In the genomic region with DNA sequence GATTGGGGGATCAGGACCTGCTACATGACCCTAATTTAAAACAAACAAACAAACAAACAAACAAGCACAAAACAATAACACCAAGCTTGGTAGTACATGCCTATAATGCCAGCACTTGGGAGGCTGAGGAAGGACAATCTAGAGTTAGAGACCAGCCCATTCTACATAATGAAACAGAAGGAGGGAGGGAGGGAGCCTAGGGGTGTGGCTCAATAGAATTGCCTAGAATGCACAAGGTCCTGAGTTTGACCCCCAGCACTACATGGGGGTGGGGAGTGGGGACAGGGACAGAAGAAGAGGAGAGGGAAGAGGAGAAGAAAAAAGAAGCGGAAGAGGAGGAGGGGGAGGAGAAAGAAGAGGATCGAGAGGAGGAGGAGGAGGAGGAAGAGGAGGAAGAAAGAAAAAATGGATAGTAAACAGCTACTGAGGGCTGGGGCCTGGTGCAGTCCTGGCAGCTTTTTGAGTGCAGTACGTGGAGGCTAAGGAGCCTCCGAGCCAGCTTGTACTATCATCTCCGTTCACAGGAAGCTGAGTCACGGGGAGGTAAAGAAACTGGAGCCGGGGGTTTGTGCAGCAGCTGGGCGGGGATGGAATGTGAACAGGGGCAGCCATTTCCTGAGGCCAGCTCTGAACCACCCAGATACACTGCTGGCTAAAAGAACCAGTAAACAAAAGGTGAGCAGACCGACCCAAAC, we compare ENCODE assay signal across 9 mouse cellular contexts. TPM values are rescaled to one million over a fixed set of nuclear protein-coding genes. Genes with fewer than 3 reads are reported as not detected.
A peak's percentile ranks its signal among the peaks of the same experiment; 100 is the strongest.
DNase-seq lines count a peak whose midpoint lies in the region; ATAC-seq and TF ChIP-seq lines count a peak whose summit lies in the region.
"Had no signal": no experiment of that assay in that cellular context is flagged by ENCODE, and none has a peak within 500 bp of the region (broad histone marks: within the 10 kb centered on the region; RNA-seq: fewer than 3 reads in every experiment).

No protein-coding gene starts in this region.

- H3K9ac ChIP-seq in heart, adult 2 months (ENCODE audit: low read depth, low read length) = peak overlapping the region; percentile 22; the same call in 1 of the 2 replicates
- H3K9ac ChIP-seq in lung, postnatal 0 days (replicated peaks; ENCODE audit: low read depth) = no peak overlapping the region
- peak overlapping the region; percentile 27; the same call in 1 of the 2 replicates for H3K9ac ChIP-seq in stomach, postnatal 0 days (ENCODE audit: low read length)

- peak; percentile 94 for ATAC-seq in lung, postnatal 0 days
- ATAC-seq in stomach, postnatal 0 days (ENCODE audit: low FRiP score, low TSS enrichment) = peak; percentile 88

- H3K36me3 ChIP-seq in heart, adult 2 months (ENCODE audit: control insufficient read depth, insufficient read depth, low read length) = peaks cover 3% of the 10 kb centered on the region; the same call in 1 of the 2 replicates
- H3K36me3 ChIP-seq in lung, postnatal 0 days (ENCODE audit: insufficient read depth, low read length) = no peaks in the 10 kb centered on the region
- H3K36me3 ChIP-seq in stomach, postnatal 0 days (ENCODE audit: control insufficient read depth, insufficient read depth, low read length) = no peaks in the 10 kb centered on the region

- H3K27ac ChIP-seq in heart, adult 2 months = peak overlapping the region; percentile 86
- peak overlapping the region; percentile 84 for H3K27ac ChIP-seq in lung, postnatal 0 days (ENCODE audit: low read length)
- peak overlapping the region; percentile 79 for H3K27ac ChIP-seq in stomach, postnatal 0 days (replicated peaks)

- peak; percentile 97 for TF ChIP-seq EP300 in heart, adult 2 months (IDR thresholded peaks at IDR 0.05; ENCODE audit: insufficient read depth, low read depth, low read length)
- peak; percentile 72 for TF ChIP-seq EP300 in lung, postnatal 0 days (IDR thresholded peaks at IDR 0.05)
- TF ChIP-seq EP300 in stomach, postnatal 0 days (optimal IDR thresholded peaks at IDR 0.05) = no peak

- intact Hi-C loops in heart, adult 2 months (cut with DNase I) = loop anchor here (2.0 kb wide), 1 partner anchor 29 kb away; no protein-coding TSS in a partner anchor

- TF ChIP-seq CTCF in heart, adult 2 months (IDR thresholded peaks at IDR 0.05) = no peak
- no peak for TF ChIP-seq CTCF in lung, postnatal 0 days (IDR thresholded peaks at IDR 0.05)
- TF ChIP-seq CTCF in stomach, postnatal 0 days (IDR thresholded peaks at IDR 0.05; ENCODE audit: low read depth) = no peak

- peak overlapping the region; percentile 28; the same call in 1 of the 2 replicates for H3K4me2 ChIP-seq in lung, postnatal 0 days (replicated peaks; ENCODE audit: low read depth, low read length)
- peak overlapping the region; percentile 29; the same call in 1 of the 2 replicates for H3K4me2 ChIP-seq in stomach, postnatal 0 days (replicated peaks; ENCODE audit: low read depth)

- peaks cover 11% of the 10 kb centered on the region for H3K4me1 ChIP-seq in heart, adult 2 months (ENCODE audit: control insufficient read depth, insufficient read depth, low read length)
- H3K4me1 ChIP-seq in lung, postnatal 0 days (ENCODE audit: insufficient read depth, low read depth, low read length) = peaks cover 5% of the 10 kb centered on the region; the same call in 1 of the 2 replicates
- H3K4me1 ChIP-seq in stomach, postnatal 0 days (replicated peaks; ENCODE audit: control insufficient read depth, insufficient read depth) = 0 out of 2 replicates have a peak, but pooled peaks cover 4% of the 10 kb centered on the region

- no peaks in the 10 kb centered on the region for H3K9me3 ChIP-seq in lung, postnatal 0 days (ENCODE audit: low read length)
- H3K9me3 ChIP-seq in stomach, postnatal 0 days (ENCODE audit: control insufficient read depth, low read length) = no peaks in the 10 kb centered on the region

- H3K79me2 ChIP-seq in heart, adult 2 months (replicated peaks; ENCODE audit: control insufficient read depth, insufficient read depth, low read length) = no peaks in the 10 kb centered on the region

- H3K27me3 ChIP-seq in heart, adult 2 months (ENCODE audit: control insufficient read depth, insufficient read depth, low read length) = no peaks in the 10 kb centered on the region
- no peaks in the 10 kb centered on the region for H3K27me3 ChIP-seq in lung, postnatal 0 days (replicated peaks; ENCODE audit: insufficient read depth, low read length)
- no peaks in the 10 kb centered on the region for H3K27me3 ChIP-seq in stomach, postnatal 0 days (ENCODE audit: control insufficient read depth, insufficient read depth, low read length)

- H3K4me3 ChIP-seq in heart, adult 2 months = no peak overlapping the region
- H3K4me3 ChIP-seq in lung, postnatal 0 days (ENCODE audit: low read depth, low read length) = no peak overlapping the region
- no peak overlapping the region for H3K4me3 ChIP-seq in stomach, postnatal 0 days (ENCODE audit: low read depth, low read length)

- 23% methylated on average over 9 of the region's 9 CpGs for WGBS in heart, adult 2 months
- 5% methylated on average over 9 of the region's 9 CpGs for WGBS in lung, postnatal 0 days
- WGBS in stomach, postnatal 0 days = 4% methylated on average over 9 of the region's 9 CpGs

- TF ChIP-seq POLR2A in heart, adult 2 months (IDR thresholded peaks at IDR 0.05; ENCODE audit: insufficient read depth, low read depth, low read length) = no peak; the same call in 1 of the 2 replicates

- peak; percentile 20 for DNase-seq in ovary, adult 18-20 months (ENCODE audit: low spot score)
- DNase-seq in ovary, postnatal 10 days (ENCODE audit: low spot score) = no peak
- peak; percentile 69 for DNase-seq in c-Kit-negative CD71-positive TER-119-positive erythroid progenitor cells, embryonic 14.5 days (ENCODE audit: low read depth, low spot score)
- peak; percentile 68 to 80 for DNase-seq in heart, adult 2 months
- peak; percentile 44 to 47 for DNase-seq in kidney, adult 8-10 months
- peak; percentile 89 for DNase-seq in lung, postnatal 0 days (ENCODE audit: low spot score)
- peak; percentile 71 for DNase-seq in stomach, postnatal 0 days (ENCODE audit: low spot score)
- DNase-seq in layer of hippocampus, adult 9-11 months = no peak

RNA-seq across cellular contexts. Expression of gene Siglec1, which starts 9.7 kb away (rescaled TPM):
- total RNA-seq in heart, adult 2 months (2021) = 1 to 10 TPM; 2.1 to 2.5 TPM
- polyA plus RNA-seq in heart, adult 2 months (2012; rRNA removed) = 3.1 and 3.3 TPM in 2 replicates
- 1.1 TPM in 2 replicates for polyA plus RNA-seq in lung, postnatal 0 days (2015; fragmentation: Nextera tagmentation; extraction: Ambion mirVana)
- polyA plus RNA-seq in stomach, postnatal 0 days (2015; fragmentation: Nextera tagmentation; extraction: Ambion mirVana) = 0.34 and 0.38 TPM in 2 replicates

RNA-seq across cellular contexts. Expression of gene Hspa12b, which starts 30.8 kb away (rescaled TPM):
- total RNA-seq in heart, adult 2 months (2021) = 10 to 100 TPM; 29.7 to 31.4 TPM
- 21.9 and 27.8 TPM in 2 replicates for polyA plus RNA-seq in heart, adult 2 months (2012; rRNA removed)
- polyA plus RNA-seq in lung, postnatal 0 days (2015; fragmentation: Nextera tagmentation; extraction: Ambion mirVana) = 16.7 and 17.9 TPM in 2 replicates
- polyA plus RNA-seq in stomach, postnatal 0 days (2015; fragmentation: Nextera tagmentation; extraction: Ambion mirVana) = 4.2 TPM in 2 replicates

RNA-seq across cellular contexts. Expression of gene Adam33, which starts 32.6 kb away (rescaled TPM):
- 1 to 10 TPM in 1 of 2 experiments, under 1 TPM in 1; 0.73 to 1.6 TPM for total RNA-seq in heart, adult 2 months (2021)
- 7.1 and 10.0 TPM in 2 replicates for polyA plus RNA-seq in heart, adult 2 months (2012; rRNA removed)
- polyA plus RNA-seq in lung, postnatal 0 days (2015; fragmentation: Nextera tagmentation; extraction: Ambion mirVana) = 3.2 and 3.5 TPM in 2 replicates
- 8.2 and 8.7 TPM in 2 replicates for polyA plus RNA-seq in stomach, postnatal 0 days (2015; fragmentation: Nextera tagmentation; extraction: Ambion mirVana)

RNA-seq across cellular contexts. Expression of gene Gm11037, which starts 37.0 kb away (rescaled TPM):
- total RNA-seq in heart, adult 2 months (2021) = not detected
- not detected in 2 replicates for polyA plus RNA-seq in heart, adult 2 months (2012; rRNA removed)
- polyA plus RNA-seq in lung, postnatal 0 days (2015; fragmentation: Nextera tagmentation; extraction: Ambion mirVana) = not detected in 2 replicates
- not detected in 2 replicates for polyA plus RNA-seq in stomach, postnatal 0 days (2015; fragmentation: Nextera tagmentation; extraction: Ambion mirVana)
- total RNA-seq: layer of hippocampus, adult 8-10 months had no signal

RNA-seq across cellular contexts. Expression of gene Gfra4, which starts 53.4 kb away (rescaled TPM):
- total RNA-seq in heart, adult 2 months (2021) = 1 to 10 TPM; 7.2 to 8.4 TPM
- 21.3 TPM in 2 replicates for polyA plus RNA-seq in heart, adult 2 months (2012; rRNA removed)
- 1.2 and 1.4 TPM in 2 replicates for polyA plus RNA-seq in lung, postnatal 0 days (2015; fragmentation: Nextera tagmentation; extraction: Ambion mirVana)
- 10.1 and 10.3 TPM in 2 replicates for polyA plus RNA-seq in stomach, postnatal 0 days (2015; fragmentation: Nextera tagmentation; extraction: Ambion mirVana)

Comparison
In these comparisons a context has a peak if more than half of its experiments do, and no peak if none do; other contexts are left out.
1. DNase-seq: peak in ovary, adult 18-20 months (single experiment), c-Kit-negative CD71-positive TER-119-positive erythroid progenitor cells, embryonic 14.5 days (single experiment), heart, adult 2 months (2 of 2), kidney, adult 8-10 months (2 of 2), lung, postnatal 0 days (single experiment) and stomach, postnatal 0 days (single experiment); none in ovary, postnatal 10 days (single experiment) and layer of hippocampus, adult 9-11 months (single experiment).
2. Peak in every context shown above with its lines, with median percentiles within 50 percentile points of each other: H3K27ac ChIP-seq.